Mouse (Mus musculus) CD4-positive, CD25-positive, alpha-beta regulatory T cell, adult 4 months (primary cell): Measurements from ENCODE around the gene 4930507D05Rik. TPM values are rescaled to one million over a fixed set of nuclear protein-coding genes. Genes with fewer than 3 reads are reported as not detected.
"Not testable (repeated sequence)": the region's sequence is repeated elsewhere in the genome, so short reads cannot be mapped to it uniquely, and the experiment has no call there.

Experiments used
- ATAC-seq: one replicate; pipeline ENCODE4 v1.8.0; 2017
- polyA plus RNA-seq, 2 experiments: library from polyadenylated mRNA; unstranded; fragments of 100-300 nt; shearing (Covaris generic); gene quantifications; one replicate each; pipeline ENCODE4 v1.2.1; 2017

The 4930507D05Rik gene
- polyA plus RNA-seq, 2 experiments from 2014 or later, result not detected

DNA sequence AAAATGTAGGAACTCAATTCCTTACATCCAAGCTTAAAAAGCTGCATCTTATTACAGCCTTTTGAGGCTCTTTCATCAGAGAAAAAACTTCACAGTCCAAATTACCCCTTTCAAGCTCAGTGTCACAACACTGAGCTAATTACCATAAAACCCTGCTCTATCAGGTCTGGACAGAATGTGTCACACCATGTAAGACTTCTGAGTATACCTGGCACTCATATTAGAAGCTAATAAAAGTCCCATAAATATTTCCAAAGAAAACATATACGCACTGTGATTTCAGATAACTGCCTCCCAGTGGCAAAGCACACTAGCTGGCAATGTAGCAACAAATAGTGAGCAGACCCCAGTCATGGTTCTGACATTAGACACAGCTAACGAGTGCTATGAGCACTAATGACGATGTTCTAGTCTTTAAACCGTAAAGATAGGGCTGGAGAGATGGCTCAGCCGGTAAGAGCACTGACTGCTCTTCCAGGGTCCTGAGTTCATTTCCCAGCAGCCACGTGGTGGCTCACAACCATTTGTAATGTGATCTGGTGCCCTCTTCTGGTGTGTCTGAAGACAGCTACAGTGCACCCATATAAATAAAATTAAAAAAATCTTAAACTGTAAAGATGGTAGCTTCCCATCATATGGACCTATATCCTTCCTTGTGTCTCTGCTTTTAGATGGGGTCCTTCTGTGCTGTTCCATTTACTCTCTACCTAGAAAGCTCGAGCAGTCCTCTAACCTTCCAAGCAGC, 32.0 kb downstream of the 4930507D05Rik start:
- ATAC-seq, result no peak

DNA sequence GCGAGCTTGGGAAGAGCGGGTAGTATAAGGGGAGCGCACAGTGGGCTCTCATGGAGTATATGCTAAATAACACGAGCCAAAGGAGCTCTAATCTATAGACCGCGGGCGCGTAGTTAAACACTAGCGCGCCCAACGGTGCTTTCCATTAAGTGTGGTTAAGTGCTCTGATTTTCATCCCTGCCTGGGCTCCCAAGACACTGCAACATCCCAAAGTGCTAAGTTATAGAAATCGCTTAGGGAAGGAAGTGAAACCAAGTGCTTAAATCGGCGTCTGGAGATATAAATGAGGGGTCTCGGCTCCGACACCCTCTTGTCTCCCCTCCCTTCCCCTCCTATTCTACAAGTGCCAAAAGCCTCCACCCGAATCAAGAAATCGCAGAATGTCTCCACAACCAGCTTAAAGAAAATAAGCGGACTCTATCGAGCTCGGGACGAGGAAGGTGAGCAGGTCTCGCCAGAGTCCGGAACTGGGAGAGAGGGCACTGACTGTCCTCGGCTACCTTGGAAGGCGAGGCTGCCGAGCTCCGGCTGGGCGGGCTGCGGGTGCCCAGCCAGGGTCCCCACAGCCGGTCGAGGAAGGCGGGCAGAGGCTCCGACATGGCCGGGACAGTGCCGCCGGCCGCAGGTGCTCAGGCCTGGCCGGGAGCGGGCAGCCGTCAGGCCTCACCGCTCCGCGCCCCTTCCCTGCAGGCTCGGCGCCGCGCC, 36.7 kb downstream of the 4930507D05Rik start:
- ATAC-seq, result peak; percentile 4

DNA sequence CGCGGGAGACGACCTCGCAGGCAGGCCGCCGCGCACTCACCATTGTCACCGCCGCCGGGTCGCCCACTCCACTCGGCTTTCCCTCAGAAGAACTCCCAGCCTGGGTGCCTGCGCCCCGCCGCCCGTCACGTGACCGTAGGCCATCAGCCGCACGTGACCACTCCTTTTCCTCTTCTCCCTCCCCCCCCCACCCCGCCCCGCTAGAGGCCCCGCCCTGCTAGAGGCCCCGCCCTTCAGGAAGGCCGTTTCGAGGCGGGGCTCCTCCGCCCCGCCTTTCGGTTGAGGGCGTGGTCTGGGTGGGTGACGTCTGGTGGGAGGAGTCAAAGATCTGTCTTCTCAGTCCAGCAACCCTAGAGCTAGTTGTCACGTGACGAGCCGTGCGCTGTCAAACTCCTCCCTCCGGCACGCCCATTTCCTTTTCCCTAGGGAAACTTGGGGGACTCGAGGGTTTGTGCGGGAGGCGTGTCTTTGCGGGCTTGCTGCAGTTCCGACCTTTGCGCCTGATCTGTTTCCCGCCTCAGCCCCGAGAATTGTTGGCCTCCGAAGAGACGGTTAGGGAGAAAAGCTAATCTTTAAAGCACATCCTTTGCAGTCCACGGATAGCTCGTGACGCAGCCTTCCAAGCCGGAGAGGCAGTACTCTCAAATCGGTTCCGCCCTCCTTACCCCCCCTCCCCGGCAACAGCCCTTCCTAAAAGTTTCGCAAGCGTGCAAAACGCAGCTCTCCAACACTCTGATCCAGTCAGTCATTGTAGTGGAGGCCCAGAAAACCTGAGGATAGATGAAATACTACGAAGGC, 37.5 kb downstream of the 4930507D05Rik start, which contains the start of gene Vps26a:
Gene Vps26a (minus strand): TSS at position 188 of the 798 bp plus-strand sequence.
- peak; percentile 88 for ATAC-seq

DNA sequence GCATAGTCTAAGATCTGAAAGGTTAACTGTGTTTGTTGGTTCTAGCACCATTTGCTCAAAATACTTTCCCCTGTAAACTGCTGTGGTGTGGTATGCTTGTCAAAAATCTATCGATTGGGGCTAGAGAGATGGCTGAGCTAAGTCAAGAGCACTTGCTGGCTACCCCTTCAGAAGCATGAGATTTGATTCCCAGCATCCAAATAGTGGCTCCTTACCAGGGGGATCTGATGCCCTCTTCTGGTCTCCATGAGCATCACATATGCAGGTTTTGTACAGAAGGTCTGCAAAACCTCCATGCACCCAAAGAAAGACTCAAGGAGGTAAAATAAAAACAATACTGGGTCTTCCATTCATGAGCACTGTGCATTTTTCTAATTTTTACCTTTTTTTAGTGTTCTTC, 39.0 kb downstream of the 4930507D05Rik start:
- no peak for ATAC-seq

DNA sequence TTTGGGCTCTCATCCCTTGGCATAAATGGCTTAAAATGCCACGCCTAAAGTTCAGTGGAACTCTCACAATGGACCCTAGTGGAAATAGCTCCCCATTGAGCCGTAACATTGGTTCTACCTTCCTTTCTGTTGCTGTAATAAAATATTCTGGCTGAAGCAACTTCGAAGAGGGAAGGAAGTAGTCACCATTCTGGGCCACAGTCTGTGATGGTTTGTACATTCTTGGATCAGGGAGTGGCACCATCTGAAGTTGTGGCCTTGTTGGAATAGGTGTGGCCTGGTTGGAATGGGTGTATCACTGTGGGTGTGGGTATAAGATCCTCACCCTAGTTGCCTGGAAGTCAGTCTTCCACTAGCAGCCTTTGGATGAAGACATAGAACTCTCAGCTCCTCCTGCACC, 42.4 kb downstream of the 4930507D05Rik start:
- ATAC-seq, result not testable (repeated sequence)

DNA sequence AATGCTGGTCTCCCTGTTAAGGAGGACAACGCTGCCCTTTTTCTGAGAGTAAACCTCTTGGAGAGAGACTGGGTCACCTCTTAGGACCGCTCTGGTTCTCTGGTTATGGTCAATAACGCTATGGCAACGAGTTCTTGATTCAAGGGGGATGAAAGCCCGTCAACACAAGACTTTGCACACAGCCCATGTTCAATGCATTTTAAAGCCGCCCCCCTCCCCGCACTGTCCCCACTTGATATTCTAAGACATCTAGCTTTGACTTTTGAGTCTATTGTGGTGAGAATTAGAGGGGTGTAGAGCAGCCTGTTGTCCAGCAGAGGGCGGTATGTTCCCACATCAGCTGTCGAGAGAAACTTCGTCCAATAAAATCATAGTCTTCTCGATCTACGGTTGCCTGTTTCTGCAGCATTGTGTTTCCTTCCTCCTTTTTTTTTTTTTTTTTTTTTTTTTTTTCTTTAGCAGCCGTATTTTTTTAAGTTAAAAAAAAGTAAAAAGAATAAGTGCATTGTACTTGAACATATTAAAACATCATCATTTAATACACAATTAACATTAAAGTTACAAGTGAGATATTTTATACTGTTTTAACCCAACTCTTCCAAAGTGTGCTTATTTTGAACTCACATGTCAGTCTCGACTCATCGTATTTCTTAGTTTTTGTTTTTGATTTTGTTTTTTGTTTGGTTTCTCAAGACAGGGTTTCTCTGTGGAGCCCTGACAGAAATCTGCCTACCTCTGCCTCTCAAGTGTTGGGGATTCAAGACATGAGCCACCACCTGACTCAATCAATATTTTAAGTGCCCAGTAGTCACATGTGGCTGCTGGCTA, 51.0 kb downstream of the 4930507D05Rik start:
- ATAC-seq, result peak; percentile 70

Other genes starting within 250 kb of the 4930507D05Rik start
- under 1 TPM; 0.16 to 0.17 TPM for gene Tspan15, start 218.2 kb upstream of the 4930507D05Rik start, polyA plus RNA-seq
- gene Tacr2, start 197.1 kb upstream of the 4930507D05Rik start, polyA plus RNA-seq, result not detected
- 100 to 1,000 TPM in 1 of 2 experiments, 10 to 100 TPM in 1; 69.6 to 103 TPM for gene Hk1, start 69.6 kb upstream of the 4930507D05Rik start, polyA plus RNA-seq
- not detected for gene Hkdc1, start 27.0 kb upstream of the 4930507D05Rik start, polyA plus RNA-seq
- gene Supv3l1, start 249 bp downstream of the 4930507D05Rik start, polyA plus RNA-seq, result 10 to 100 TPM in 1 of 2 experiments, 1 to 10 TPM in 1; 8.4 to 11.7 TPM
- 10 to 100 TPM; 70.9 to 80.0 TPM for gene Vps26a, start 37.3 kb downstream of the 4930507D05Rik start, polyA plus RNA-seq
- 1,000 to 10,000 TPM; 1,323 to 1,460 TPM for gene Srgn, start 78.0 kb downstream of the 4930507D05Rik start, polyA plus RNA-seq
- gene Kif1bp, start 129.0 kb downstream of the 4930507D05Rik start, polyA plus RNA-seq, result 1 to 10 TPM; 2.7 to 5.4 TPM
- 10 to 100 TPM; 56.3 to 58.8 TPM for gene Ddx21, start 152.8 kb downstream of the 4930507D05Rik start, polyA plus RNA-seq
- 100 to 1,000 TPM in 1 of 2 experiments, 10 to 100 TPM in 1; 96.5 to 101 TPM for gene Ddx50, start 201.7 kb downstream of the 4930507D05Rik start, polyA plus RNA-seq